Mouse (Mus musculus) thymus, postnatal 14 days (tissue): Measurements from ENCODE around the gene Klhdc10.
A peak's percentile ranks its signal among the peaks of the same experiment; 100 is the strongest.

Source experiments
- DNase-seq: peaks from one replicate; pipeline ENCODE4 v3.0.0; 2021

Gene Klhdc10

GRCm38 (mm10) chr6:30403465-30403864 lies 1.8 kb downstream of the Klhdc10 start:
- DNase-seq, result peak; percentile 64

DNA sequence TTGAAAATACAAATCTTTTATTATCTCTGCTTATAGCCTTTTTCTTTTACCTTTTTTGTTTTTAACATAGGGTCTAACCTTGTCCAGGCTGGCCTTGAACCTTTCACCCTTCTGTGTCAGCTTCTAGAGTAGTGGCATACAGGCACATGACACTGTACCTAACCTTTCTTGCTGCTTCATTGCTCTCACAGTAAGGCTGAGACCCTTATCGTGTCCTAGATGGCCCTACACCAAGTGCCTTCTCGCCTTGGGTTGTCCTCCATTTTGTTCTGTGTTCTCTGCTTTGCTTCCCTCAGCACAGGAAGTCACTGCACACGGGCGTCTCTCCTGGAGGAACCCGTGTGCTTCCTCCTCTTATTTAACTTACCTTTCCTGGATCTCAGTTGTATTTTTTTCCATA lies 3.0 kb downstream of the Klhdc10 start:
- DNase-seq, result peak; percentile 10

DNA sequence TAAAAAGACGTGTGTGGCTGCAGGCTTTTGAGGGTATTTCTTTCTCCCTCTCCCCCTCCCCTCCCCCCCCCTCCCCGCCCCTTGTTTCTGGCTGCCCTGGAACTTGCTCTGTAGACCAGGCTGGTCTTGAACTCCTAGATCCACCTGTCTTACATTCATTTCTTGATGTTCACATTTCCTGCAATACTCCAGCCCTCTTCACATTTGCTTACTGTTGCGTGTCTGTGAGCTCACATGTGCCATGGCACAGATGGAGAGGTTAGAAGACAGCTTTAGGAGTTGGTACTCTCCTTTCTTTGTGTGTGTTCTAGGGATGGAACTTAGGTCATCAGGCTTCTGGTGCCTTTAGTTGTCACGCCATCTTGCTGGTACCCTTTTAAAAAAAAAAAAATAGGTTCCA lies 6.6 kb downstream of the Klhdc10 start:
- DNase-seq, result no peak

GRCm38 (mm10) chr6:30409399-30410093 lies 7.9 kb downstream of the Klhdc10 start:
- DNase-seq, result no peak

GRCm38 (mm10) chr6:30411311-30411710 lies 9.6 kb downstream of the Klhdc10 start:
- DNase-seq, result no peak

GRCm38 (mm10) chr6:30416126-30416525 lies 14.5 kb downstream of the Klhdc10 start:
- DNase-seq, result no peak

DNA sequence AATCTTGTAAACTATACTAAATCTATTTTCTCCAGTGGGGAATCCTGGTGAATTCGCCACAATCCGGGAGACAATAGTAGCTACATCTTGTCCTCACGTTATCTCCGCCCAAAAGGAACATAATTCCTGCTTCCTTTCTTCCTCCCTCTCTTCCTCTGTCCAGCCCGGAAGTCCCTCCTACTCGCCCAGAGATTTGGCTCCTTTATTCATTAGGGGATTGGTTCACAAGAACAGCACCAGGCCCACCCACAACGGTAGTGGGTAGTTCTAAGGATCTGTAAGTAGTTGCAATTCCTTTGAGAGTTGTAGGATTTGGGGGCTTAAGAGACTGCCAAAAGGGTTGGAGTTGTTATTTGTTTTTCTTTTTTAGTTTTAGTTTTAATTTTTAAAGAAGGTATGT lies 15.1 kb downstream of the Klhdc10 start:
- DNase-seq, result no peak

DNA sequence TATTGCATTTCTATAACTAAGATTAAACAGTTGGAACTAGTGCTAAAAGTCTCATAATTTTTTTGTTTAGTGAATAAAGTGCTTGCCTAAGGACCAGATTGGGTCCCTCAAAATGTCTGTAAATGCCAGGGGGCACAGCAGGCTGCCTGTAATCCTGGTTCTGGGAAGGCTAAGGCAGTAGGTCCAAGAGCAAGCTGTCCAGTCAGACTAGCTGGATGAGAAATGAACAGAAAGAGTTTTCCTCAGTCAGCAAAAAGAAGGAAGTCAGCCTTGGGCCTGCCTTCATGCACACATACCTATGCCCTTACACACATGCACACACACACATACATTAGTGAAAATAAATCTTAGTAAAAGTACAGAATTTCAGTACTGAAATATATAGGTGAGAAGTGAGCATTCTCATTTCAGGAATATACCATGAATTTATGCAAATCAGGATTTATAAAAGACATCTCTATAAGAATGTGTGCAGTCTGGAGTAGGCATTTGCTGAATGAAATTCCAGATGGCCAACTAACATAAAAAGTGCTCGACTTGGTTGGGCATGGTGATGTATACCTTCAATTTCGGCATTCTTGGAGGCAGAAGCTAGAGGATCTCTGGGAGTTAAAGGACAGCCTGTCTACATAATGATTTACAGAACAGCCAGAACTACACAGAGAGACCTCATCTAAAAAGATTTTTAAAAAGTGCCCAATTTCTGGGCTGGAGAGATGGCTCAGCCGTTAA lies 31.0 kb downstream of the Klhdc10 start:
- no peak for DNase-seq

- DNase-seq, result no peak
Measured at GRCm38 (mm10) chr6:30436476-30436875, 34.8 kb downstream of the Klhdc10 start.

- no peak for DNase-seq
Measured at GRCm38 (mm10) chr6:30437054-30437453, 35.4 kb downstream of the Klhdc10 start.

DNA sequence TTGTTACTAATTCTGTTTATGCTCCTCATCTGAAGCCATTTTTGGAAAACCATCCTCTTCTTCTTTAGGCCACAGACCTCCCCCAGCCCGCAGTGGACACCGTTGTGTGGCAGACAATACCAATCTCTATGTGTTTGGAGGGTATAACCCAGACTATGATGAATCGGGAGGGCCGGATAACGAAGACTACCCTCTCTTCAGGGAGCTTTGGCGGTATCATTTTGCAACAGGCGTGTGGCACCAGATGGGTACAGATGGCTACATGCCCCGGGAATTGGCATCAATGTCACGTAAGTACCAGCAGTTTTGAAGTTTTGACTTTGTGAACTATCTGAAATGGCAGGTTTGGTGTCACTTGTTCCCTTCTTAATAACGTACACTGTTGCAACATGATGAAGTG lies 37.9 kb downstream of the Klhdc10 start:
- no peak for DNase-seq

- DNase-seq, result no peak
Measured at GRCm38 (mm10) chr6:30456991-30457390, 55.3 kb downstream of the Klhdc10 start.

- DNase-seq, result no peak
Measured at GRCm38 (mm10) chr6:30458626-30459025, 57.0 kb downstream of the Klhdc10 start.

GRCm38 (mm10) chr6:30459056-30459747 lies 57.5 kb downstream of the Klhdc10 start:
- no peak for DNase-seq

GRCm38 (mm10) chr6:30459811-30460749 lies 58.4 kb downstream of the Klhdc10 start:
- peak; percentile 86 for DNase-seq

DNA sequence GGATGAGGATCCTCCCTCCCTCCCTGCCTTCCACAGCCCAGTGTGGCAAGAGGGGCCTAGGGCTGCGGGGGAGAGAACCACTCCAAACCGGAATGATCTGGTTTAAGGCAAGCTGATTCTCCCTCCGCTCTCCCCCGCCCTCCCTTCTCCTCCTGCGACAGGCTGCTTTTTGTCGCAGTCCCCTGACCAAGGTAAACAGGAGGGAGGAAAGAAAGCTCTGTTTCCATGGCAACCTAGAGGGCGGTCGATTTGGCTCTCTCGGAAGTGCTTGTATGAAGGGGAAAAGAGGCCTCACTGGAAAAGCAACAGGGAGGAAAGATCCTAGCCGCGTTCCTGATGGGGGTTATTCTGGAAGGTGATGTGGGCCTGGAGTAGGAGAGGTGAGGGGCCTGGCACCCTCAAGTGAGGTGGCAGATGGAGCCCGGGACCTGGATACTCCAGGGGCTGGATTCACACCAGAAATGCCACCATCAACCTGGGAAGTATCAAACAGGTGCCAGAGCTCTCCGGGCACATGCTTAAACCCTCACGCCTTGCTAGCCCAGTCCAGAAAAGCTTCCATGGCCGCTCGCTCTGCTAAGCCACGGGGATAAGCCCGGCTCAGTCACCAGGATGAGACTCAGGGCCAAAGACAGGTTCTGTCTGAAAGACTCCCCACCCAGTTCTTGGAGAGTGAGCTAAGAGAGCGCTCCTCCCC lies 59.2 kb downstream of the Klhdc10 start:
- peak; percentile 52 for DNase-seq

- DNase-seq, result no peak
Measured at GRCm38 (mm10) chr6:30461755-30462344, 60.2 kb downstream of the Klhdc10 start.

DNA sequence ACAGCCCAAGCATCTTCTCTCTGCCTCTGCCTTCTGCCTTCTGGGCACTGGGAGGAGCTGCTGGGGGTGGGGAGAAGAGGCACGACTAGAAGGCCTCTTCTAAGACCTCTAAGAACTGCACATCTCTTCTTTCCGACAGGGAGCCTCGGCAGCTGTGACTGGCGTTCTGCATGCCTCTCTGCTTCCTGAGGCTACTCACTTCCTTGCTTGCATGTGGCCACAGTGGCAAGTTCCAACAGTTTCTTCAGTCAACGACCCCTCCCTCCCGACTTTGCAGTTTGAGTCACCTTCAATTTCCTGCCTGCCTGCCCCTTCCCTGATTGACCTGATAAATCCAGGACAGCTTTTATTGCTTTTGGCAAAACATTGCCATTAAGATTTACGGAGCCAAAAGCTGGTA lies 61.2 kb downstream of the Klhdc10 start:
- no peak for DNase-seq

- DNase-seq, result no peak
Measured at GRCm38 (mm10) chr6:30465586-30465985, 63.9 kb downstream of the Klhdc10 start.

DNA sequence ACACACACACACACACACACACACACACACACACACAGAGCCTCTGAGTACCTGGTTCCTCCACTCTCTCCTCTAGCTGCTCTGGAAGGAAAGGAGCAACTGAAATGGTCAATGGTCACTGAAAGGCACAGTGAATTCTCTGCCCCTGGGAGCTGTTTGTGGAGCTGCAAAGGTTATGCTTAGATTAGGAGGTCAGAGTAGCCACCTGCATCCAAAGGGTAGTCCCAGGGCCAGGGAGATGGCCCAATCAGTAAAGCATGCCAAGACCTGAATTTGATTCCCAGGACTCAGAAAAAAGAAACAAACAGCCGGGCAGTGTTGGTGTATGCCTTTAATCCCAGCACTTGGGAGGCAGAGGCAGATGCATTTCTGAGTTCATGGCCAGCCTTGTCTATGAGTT lies 66.4 kb downstream of the Klhdc10 start:
- DNase-seq, result no peak

DNA sequence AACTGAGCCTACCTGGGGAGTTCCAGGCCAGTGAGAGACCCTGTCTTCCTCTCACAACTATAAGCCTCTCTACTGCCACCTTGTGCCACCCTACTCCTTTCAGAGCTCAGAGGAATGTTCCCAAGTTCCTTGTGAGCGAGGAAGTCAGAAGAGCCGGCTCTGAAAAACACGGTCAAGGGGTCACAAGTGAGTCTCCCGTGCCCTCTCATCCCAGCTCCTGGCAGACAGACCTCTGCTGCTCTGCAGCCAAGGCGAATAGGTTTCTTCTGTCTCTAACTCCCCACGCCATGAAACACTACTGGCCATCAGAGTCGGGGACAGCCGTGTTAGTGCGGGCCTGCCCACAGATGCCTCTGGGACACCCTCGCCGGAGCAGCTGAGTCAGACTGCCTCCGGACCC lies 67.0 kb downstream of the Klhdc10 start:
- peak; percentile 44 for DNase-seq

DNA sequence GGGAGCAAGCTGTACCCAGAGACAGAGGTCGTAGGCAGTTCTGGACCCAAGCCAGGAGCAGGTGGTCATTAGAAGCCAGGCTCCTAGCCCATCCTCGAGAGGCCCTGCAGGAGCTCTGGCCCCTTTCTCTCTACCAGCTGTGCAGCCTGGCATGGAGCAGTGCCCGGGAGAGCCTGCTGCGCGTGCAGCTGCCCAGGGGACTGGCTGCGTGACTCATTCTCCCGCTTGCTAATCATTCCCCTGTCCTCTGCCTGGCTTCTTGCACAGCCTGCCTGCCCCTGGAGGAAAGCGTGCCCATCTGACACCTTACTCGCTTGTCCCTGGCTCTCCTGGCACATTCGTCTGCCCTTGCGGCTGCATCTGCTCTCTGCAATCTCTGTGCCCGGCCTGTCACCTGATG lies 67.7 kb downstream of the Klhdc10 start:
- no peak for DNase-seq
